Mouse (Mus musculus): ENCODE data around the gene Zfp940.

DNA sequence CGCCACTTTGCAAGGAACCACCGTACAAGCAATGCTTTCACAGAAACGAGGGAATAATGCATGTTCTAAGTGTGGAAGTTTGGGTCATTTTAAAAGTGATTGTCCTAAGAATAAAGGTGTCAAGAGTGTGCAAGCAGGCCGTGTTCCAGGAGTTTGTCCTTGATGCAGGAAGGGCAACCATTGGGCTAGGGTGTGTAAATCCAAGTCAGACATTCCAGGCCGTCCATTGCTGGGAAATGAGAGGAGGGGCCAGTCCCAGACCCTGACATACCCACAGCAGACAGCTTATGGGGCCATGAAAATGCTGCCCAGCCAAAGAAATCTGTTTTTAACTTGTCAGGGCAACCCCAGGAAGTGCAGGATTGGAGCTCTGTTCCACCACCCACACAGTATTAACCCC lies 46.4 kb downstream of the Zfp940 start:
- TF ChIP-seq GATA1 (IDR thresholded peaks at IDR 0.05; ENCODE audit: low read length) (no peak), TAL1 (IDR thresholded peaks at IDR 0.05; ENCODE audit: low read length) (no peak)

All from erythroblast, embryonic 14.5 days (primary cell).